Mouse (Mus musculus): Measurements from ENCODE around the gene Ap1g2. TPM values are rescaled to one million over a fixed set of nuclear protein-coding genes. Genes with fewer than 3 reads are reported as not detected.

Gene Ap1g2
- polyA plus RNA-seq, 1 experiment, result 28.2 TPM

DNA sequence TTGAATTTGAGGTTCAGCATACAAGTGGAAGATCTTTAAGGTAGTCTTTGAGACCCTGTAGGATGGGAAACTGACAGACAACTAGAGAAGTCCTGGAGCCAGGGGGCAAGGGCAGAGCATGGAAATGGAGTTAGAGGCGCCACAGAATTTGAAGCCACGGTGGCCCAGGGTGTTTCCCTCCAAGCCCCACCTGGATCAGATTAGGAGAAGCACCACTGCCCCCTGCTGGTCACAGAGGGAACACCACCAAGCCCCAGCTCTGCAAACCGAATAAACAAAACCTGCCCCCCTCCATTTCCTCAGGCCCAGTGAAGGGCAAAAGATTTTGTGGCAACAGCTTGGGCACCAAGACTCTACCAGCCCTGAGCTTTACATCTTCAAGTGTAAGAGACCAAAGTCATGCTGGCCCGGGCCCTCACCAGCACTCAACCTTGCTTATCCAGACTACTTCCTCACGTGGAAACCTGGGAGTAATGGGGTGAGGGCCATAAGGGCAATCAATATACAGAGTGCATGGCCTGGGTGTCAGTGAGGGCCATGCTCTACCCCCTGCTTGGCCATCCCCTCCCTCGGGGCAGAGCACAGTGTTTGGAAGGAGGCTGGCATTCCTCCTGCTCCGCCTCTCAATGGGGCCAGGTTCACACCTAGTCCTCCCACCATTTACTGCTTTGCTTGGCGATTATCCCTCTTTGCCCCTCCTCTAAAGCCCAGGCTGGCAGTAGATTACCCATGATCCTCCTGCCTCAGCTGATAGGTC lies 27.0 kb downstream of the Ap1g2 start:
- TF ChIP-seq POLR2A (IDR thresholded peaks at IDR 0.05; ENCODE audit: low read depth, low read length) (no peak), CTCF (conservative IDR thresholded peaks at IDR 0.05; ENCODE audit: insufficient read depth, insufficient read length, low read depth, low read length) (peak; percentile 89)
- 19% methylated on average over 8 of the region's 8 CpGs for WGBS
- Histone ChIP-seq H3K27ac (ENCODE audit: insufficient read depth, low read depth, low read length) (no peak overlapping the region; the same call in 1 of the 2 replicates), H3K27me3 (replicated peaks; ENCODE audit: control insufficient read depth, insufficient read depth, low read length) (no peaks in the 10 kb centered on the region), H3K4me3 (ENCODE audit: insufficient read depth, low read depth, low read length) (no peak overlapping the region), H3K36me3 (ENCODE audit: control insufficient read depth, insufficient read depth, low read length) (no peaks in the 10 kb centered on the region), H3K4me1 (ENCODE audit: control insufficient read depth, insufficient read depth, low read length) (peaks cover 4% of the 10 kb centered on the region; the same call in 1 of the 2 replicates)
- peak; percentile 65 for DNase-seq

DNA sequence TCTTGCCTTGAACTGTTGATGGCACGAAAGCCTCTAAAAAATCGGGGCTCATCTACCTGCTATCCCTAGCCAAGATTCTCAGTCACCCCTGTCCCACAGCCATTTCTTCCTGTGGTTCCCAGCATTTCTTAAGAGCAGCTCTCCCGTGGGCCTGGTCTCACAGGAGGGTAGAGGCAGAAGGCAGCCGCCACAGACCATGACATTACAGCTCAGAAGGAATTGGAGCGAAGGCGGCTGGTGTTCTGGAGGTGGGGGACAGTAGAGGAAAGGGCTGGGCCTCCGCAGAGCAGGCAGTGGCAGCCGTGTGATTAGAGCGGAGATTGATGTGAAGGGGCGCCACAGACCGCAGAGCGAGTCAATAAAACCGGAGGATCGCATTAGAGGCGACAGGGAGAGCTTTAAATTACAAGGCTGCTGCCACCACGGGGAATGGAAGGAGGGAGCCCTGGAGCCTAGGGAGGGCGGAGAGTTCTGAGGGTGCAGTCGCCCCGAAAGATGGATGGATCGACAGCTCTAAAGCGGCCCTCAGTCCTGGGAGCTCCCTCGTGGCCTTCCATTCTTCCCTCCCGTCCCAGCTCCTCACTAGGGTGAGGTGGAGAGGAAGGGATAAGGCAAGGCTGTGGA lies 27.9 kb downstream of the Ap1g2 start:
- TF ChIP-seq POLR2A (IDR thresholded peaks at IDR 0.05; ENCODE audit: low read depth, low read length), result no peak
- TF ChIP-seq CTCF (conservative IDR thresholded peaks at IDR 0.05; ENCODE audit: insufficient read depth, insufficient read length, low read depth, low read length), result no peak
- Histone ChIP-seq H3K36me3 (ENCODE audit: control insufficient read depth, insufficient read depth, low read length) (no peaks in the 10 kb centered on the region), H3K27me3 (replicated peaks; ENCODE audit: control insufficient read depth, insufficient read depth, low read length) (no peaks in the 10 kb centered on the region), H3K4me1 (ENCODE audit: control insufficient read depth, insufficient read depth, low read length) (peaks cover 4% of the 10 kb centered on the region; the same call in 1 of the 2 replicates), H3K4me3 (ENCODE audit: insufficient read depth, low read depth, low read length) (peak overlapping the region; percentile 9; the same call in 1 of the 2 replicates), H3K27ac (ENCODE audit: insufficient read depth, low read depth, low read length) (no peak overlapping the region)
- WGBS, result 50% methylated on average over 23 of the region's 23 CpGs
- DNase-seq, result no peak

DNA sequence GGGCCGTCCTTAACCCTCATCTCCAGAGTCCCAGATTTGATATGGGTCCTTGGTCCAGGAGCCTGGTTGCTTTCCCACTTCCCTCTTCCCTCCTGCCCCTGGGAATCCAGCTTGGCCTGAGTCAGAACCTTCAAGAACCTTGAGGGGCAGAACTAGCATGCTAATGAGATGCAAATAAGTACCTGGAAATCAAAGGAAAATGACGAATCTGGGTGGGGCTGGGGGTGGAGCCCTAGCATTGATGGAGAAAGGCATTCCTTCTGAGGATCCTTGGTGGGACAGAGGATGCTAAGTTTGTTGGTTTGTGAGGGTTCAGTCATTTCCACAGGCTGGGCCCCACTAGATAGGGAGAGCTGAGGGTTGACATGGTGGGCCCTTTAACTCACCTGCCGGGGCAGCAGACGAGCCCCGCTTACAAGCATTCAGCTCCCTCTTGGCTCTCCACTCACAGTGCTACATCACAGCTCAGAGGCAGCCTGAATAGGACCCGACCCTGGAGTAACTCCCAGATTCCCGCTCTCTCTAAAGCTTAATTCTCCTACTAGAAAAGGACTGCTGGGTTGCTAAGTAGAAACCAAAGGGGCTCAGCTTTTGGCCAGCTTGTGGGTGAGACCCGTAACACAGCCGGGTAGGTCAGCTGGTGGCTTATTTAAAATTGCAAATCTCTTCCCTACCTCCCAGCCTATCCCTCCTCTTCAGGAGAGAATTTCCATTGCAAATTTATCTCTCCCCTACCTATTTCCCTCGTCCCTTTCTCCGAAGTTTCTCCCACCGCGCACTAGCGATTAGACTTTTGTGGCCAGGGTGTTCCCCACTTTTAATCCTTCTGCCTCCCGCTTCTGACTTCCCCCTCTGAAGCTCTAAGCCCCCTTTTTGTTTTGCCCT lies 28.7 kb downstream of the Ap1g2 start:
- no peak for DNase-seq
- no peak for TF ChIP-seq POLR2A (IDR thresholded peaks at IDR 0.05; ENCODE audit: low read depth, low read length)
- TF ChIP-seq CTCF (conservative IDR thresholded peaks at IDR 0.05; ENCODE audit: insufficient read depth, insufficient read length, low read depth, low read length), result no peak
- Histone ChIP-seq H3K27me3 (replicated peaks; ENCODE audit: control insufficient read depth, insufficient read depth, low read length) (no peaks in the 10 kb centered on the region), H3K4me3 (ENCODE audit: insufficient read depth, low read depth, low read length) (no peak overlapping the region), H3K36me3 (ENCODE audit: control insufficient read depth, insufficient read depth, low read length) (no peaks in the 10 kb centered on the region), H3K27ac (ENCODE audit: insufficient read depth, low read depth, low read length) (no peak overlapping the region), H3K4me1 (ENCODE audit: control insufficient read depth, insufficient read depth, low read length) (no peaks in the 10 kb centered on the region)
- 72% methylated on average over 15 of the region's 15 CpGs for WGBS

DNA sequence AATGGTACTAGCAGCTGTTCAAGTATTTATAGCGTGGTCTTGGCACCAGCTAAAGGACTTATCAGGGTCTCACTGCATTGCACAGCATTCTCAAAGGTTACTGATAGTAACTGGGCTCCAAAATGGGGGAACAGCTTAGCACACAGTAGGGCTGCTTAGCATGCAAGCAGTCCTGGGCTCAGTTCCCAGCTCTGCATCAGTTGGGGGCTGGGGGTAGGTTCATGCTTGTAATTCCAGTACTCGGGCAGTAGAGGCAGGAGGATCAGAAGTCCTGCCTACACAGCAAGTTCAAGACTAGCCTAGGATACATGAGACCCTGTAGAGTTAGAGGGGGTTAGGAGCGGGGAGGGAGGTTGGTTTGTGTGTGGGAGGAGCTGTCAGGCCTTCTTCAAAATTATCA lies 29.4 kb downstream of the Ap1g2 start:
- no peak for DNase-seq
- H3K27ac ChIP-seq (ENCODE audit: insufficient read depth, low read depth, low read length), result no peak overlapping the region
- H3K4me1 ChIP-seq (ENCODE audit: control insufficient read depth, insufficient read depth, low read length), result no peaks in the 10 kb centered on the region
- H3K27me3 ChIP-seq (replicated peaks; ENCODE audit: control insufficient read depth, insufficient read depth, low read length), result no peaks in the 10 kb centered on the region
- no peaks in the 10 kb centered on the region for H3K36me3 ChIP-seq (ENCODE audit: control insufficient read depth, insufficient read depth, low read length)
- TF ChIP-seq POLR2A (IDR thresholded peaks at IDR 0.05; ENCODE audit: low read depth, low read length), result no peak
- no peak for TF ChIP-seq CTCF (conservative IDR thresholded peaks at IDR 0.05; ENCODE audit: insufficient read depth, insufficient read length, low read depth, low read length)
- 77% methylated on average over 3 of the region's 3 CpGs for WGBS
- H3K4me3 ChIP-seq (ENCODE audit: insufficient read depth, low read depth, low read length), result no peak overlapping the region

DNA sequence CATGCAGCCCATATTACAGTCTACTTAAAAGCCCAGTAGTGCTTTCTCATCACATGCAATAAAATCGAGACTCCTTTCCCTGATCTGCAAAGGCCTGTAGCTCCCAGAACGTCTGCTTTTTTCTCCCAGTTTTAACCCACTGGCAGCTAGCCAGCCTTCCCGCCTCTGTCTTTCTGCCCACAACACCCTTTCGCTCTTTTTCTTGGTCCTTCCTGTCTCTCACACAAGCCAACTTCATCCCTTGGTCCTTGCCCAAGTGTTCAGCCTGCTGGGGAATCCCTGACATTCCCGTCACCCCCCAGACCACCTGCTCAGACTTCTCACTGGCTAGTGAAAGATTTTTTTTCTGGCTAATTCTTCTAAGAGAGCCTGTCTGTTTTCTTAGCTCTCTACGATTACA lies 30.2 kb downstream of the Ap1g2 start:
- no peaks in the 10 kb centered on the region for H3K27me3 ChIP-seq (replicated peaks; ENCODE audit: control insufficient read depth, insufficient read depth, low read length)
- H3K4me1 ChIP-seq (ENCODE audit: control insufficient read depth, insufficient read depth, low read length), result no peaks in the 10 kb centered on the region
- H3K36me3 ChIP-seq (ENCODE audit: control insufficient read depth, insufficient read depth, low read length), result no peaks in the 10 kb centered on the region
- no peak overlapping the region for H3K27ac ChIP-seq (ENCODE audit: insufficient read depth, low read depth, low read length)
- TF ChIP-seq CTCF (conservative IDR thresholded peaks at IDR 0.05; ENCODE audit: insufficient read depth, insufficient read length, low read depth, low read length) (no peak), POLR2A (IDR thresholded peaks at IDR 0.05; ENCODE audit: low read depth, low read length) (no peak)
- H3K4me3 ChIP-seq (ENCODE audit: insufficient read depth, low read depth, low read length), result no peak overlapping the region
- WGBS, result 51% methylated on average over 6 of the region's 6 CpGs
- DNase-seq, result no peak

DNA sequence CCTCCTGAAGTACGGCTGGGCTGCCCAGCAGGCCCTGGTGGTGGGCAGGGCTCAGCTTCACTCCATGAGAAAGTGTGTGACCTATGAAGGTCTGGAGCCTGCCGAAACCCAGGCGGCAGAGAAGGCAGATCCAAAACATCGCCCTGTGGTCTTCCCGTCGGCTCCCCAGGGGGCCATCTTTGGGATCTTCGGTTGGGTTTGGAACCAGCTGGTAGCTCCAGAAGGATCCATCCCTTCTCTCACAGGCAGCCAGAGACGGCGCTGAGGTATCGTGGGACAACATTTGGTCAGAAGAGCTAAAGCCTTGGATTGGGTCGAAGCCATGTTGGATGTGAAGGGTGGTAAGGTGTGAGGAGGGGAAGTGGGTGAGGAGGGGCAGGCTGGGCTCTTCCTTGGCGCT lies 32.0 kb downstream of the Ap1g2 start:
- no peaks in the 10 kb centered on the region for H3K36me3 ChIP-seq (ENCODE audit: control insufficient read depth, insufficient read depth, low read length)
- no peaks in the 10 kb centered on the region for H3K27me3 ChIP-seq (replicated peaks; ENCODE audit: control insufficient read depth, insufficient read depth, low read length)
- WGBS, result 94% methylated on average over 12 of the region's 12 CpGs
- H3K4me3 ChIP-seq (ENCODE audit: insufficient read depth, low read depth, low read length), result no peak overlapping the region
- TF ChIP-seq CTCF (conservative IDR thresholded peaks at IDR 0.05; ENCODE audit: insufficient read depth, insufficient read length, low read depth, low read length) (no peak), POLR2A (IDR thresholded peaks at IDR 0.05; ENCODE audit: low read depth, low read length) (no peak)
- no peak overlapping the region for H3K27ac ChIP-seq (ENCODE audit: insufficient read depth, low read depth, low read length)
- no peaks in the 10 kb centered on the region for H3K4me1 ChIP-seq (ENCODE audit: control insufficient read depth, insufficient read depth, low read length)
- DNase-seq, result no peak
